Mouse (Mus musculus) myocyte (in vitro differentiated cells): ENCODE data around the gene Smim7. TPM values are rescaled to one million over a fixed set of nuclear protein-coding genes. Genes with fewer than 3 reads are reported as not detected.

Experiments
- H3K27me3 ChIP-seq: one replicate; pipeline ENCODE4 v1.6.1; 2011; ENCODE audit not compliant: control insufficient read depth, insufficient read depth, insufficient read length
- H3K36me3 ChIP-seq: one replicate; pipeline ENCODE4 v1.6.1; 2011; ENCODE audit not compliant: control insufficient read depth, insufficient read depth
- H3K4me2 ChIP-seq: one replicate; pipeline ENCODE4 v1.6.1; 2011; ENCODE audit warnings: low read depth, control low read depth
- H3K4me3 ChIP-seq: one replicate; pipeline ENCODE4 v1.5.1; 2011; ENCODE audit warnings: mild to moderate bottlenecking, control low read depth, moderate library complexity
- H3K79me2 ChIP-seq: one replicate; pipeline ENCODE4 v1.6.1; 2011; ENCODE audit not compliant: control insufficient read depth, insufficient read depth
- H3ac ChIP-seq: one replicate; pipeline ENCODE4 v1.6.1; 2011; ENCODE audit not compliant: control insufficient read depth, insufficient read length
- CEBPB ChIP-seq: IDR thresholded peaks from 2 replicates; pipeline ENCODE4 v1.6.1; 2011; ENCODE audit warnings: mild to moderate bottlenecking, moderate library complexity; ENCODE audit not compliant: poor library complexity, insufficient read depth, severe bottlenecking
- E2F4 ChIP-seq: IDR thresholded peaks from one replicate; pipeline ENCODE4 v1.6.1; 2011; ENCODE audit warnings: mild to moderate bottlenecking, control low read depth, moderate library complexity; ENCODE audit not compliant: insufficient read depth
- MAX ChIP-seq: IDR thresholded peaks from one replicate; pipeline ENCODE4 v1.6.1; 2011; ENCODE audit warnings: low read depth, mild to moderate bottlenecking, control low read depth
- MYOD1 ChIP-seq, 3 experiments: IDR thresholded peaks; one replicate each; pipeline ENCODE4 v1.6.1; 2011; ENCODE audit warnings: control low read depth in 2 of 3, low read depth in 2 of 3, mild to moderate bottlenecking in 2 of 3, moderate library complexity in 1 of 3; ENCODE audit not compliant: insufficient read length in 2 of 3, control insufficient read depth in 1 of 3
- MYOG ChIP-seq, 3 experiments: IDR thresholded peaks; one replicate each; pipeline ENCODE4 v1.6.1; 2011; ENCODE audit warnings: control low read depth in 2 of 3, low read depth in 2 of 3, mild to moderate bottlenecking in 2 of 3; ENCODE audit not compliant: insufficient read length in 2 of 3, control insufficient read depth in 1 of 3, insufficient read depth in 1 of 3
- POLR2A ChIP-seq: IDR thresholded peaks from one replicate; pipeline ENCODE4 v1.6.1; 2011; ENCODE audit warnings: low read depth, mild to moderate bottlenecking, control low read depth, moderate library complexity; ENCODE audit not compliant: insufficient read length
- POLR2AphosphoS2 ChIP-seq: IDR thresholded peaks from one replicate; pipeline ENCODE4 v1.6.1; 2011; ENCODE audit warnings: low read depth, control low read depth; ENCODE audit not compliant: insufficient read length
- REST ChIP-seq: IDR thresholded peaks from one replicate; pipeline ENCODE4 v1.6.1; 2011; ENCODE audit warnings: mild to moderate bottlenecking, control low read depth, moderate library complexity; ENCODE audit not compliant: insufficient read depth, insufficient read length
- SRF ChIP-seq: IDR thresholded peaks from one replicate; pipeline ENCODE4 v1.6.1; 2011; ENCODE audit warnings: low read depth; ENCODE audit not compliant: control insufficient read depth, insufficient read length
- TCF12 ChIP-seq: IDR thresholded peaks from one replicate; pipeline ENCODE4 v1.6.1; 2011; ENCODE audit warnings: mild to moderate bottlenecking, control low read depth; ENCODE audit not compliant: poor library complexity, insufficient read depth, severe bottlenecking
- TCF3 ChIP-seq: IDR thresholded peaks from one replicate; pipeline ENCODE4 v1.6.1; 2011; ENCODE audit warnings: low read depth, control low read depth; ENCODE audit not compliant: insufficient read length
- USF1 ChIP-seq: IDR thresholded peaks from one replicate; pipeline ENCODE4 v1.6.1; 2011; ENCODE audit warnings: low read depth, mild to moderate bottlenecking, control low read depth, moderate library complexity
- polyA plus RNA-seq: library from polyadenylated mRNA; unstranded; fragments of >200 nt; fragmentation: generic; extraction: Trizol; gene quantifications from one replicate; pipeline ENCODE4 v1.2.1, GENCODE M21; 2012; ENCODE audit warnings: missing spikeins

Smim7 gene
- polyA plus RNA-seq, 1 experiment = 74.3 TPM

DNA sequence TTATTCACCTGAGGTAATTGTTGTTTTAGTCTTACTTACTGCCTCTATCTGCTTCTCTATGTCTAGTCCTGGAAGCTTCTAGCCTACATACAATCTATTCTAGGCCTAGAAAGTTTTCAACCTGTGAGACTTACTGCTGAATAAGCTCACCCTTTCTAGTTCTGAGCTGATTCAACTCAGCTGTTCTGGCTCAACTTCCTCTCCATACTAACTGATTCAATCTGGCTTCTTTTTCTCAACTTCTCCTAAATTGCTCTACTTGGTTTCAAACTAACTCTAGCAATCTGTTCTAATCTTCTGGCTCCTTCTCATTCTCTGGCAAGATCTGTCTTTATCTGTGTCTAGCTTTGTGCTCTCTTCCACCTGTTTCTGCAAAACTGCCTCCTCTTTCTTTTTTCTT is 49.0 kb downstream of the Smim7 start:
- no peak overlapping the region for H3K4me2 ChIP-seq
- no peak overlapping the region for H3K4me3 ChIP-seq
- H3K27me3 ChIP-seq = no peaks in the 10 kb centered on the region
- H3K36me3 ChIP-seq = no peaks in the 10 kb centered on the region
- H3K79me2 ChIP-seq = peaks cover 39% of the 10 kb centered on the region
- TF ChIP-seq CEBPB (no peak), TCF3 (no peak), MYOG (IDR thresholded peaks at IDR 0.05; ENCODE audit: control insufficient read depth in 1 of 3, insufficient read depth in 1 of 3, insufficient read length in 2 of 3, low read depth in 2 of 3) (no peak), MYOD1 (IDR thresholded peaks at IDR 0.05; ENCODE audit: control insufficient read depth in 1 of 3, insufficient read length in 2 of 3, low read depth in 2 of 3) (no peak), MAX (no peak), E2F4 (no peak), TCF12 (no peak), POLR2AphosphoS2 (no peak), REST (no peak), POLR2A (no peak), USF1 (no peak), SRF (no peak)
- no peak overlapping the region for H3ac ChIP-seq

- Histone ChIP-seq H3K36me3 (no peaks in the 10 kb centered on the region), H3K27me3 (no peaks in the 10 kb centered on the region), H3K4me2 (no peak overlapping the region), H3K79me2 (peaks cover 31% of the 10 kb centered on the region), H3K4me3 (no peak overlapping the region), H3ac (no peak overlapping the region)
- TF ChIP-seq MAX (no peak), TCF12 (no peak), MYOD1 (IDR thresholded peaks at IDR 0.05; ENCODE audit: control insufficient read depth in 1 of 3, insufficient read length in 2 of 3, low read depth in 2 of 3) (no peak), E2F4 (no peak), REST (no peak), CEBPB (no peak), POLR2A (no peak), POLR2AphosphoS2 (no peak), SRF (no peak), MYOG (IDR thresholded peaks at IDR 0.05; ENCODE audit: control insufficient read depth in 1 of 3, insufficient read depth in 1 of 3, insufficient read length in 2 of 3, low read depth in 2 of 3) (no peak), USF1 (no peak), TCF3 (no peak)
Observed at GRCm38 (mm10) chr8:72517421-72517988, 53.4 kb downstream of the Smim7 start.

Other genes with a start within 250 kb of the Smim7 start
- 22.8 TPM for gene Eps15l1, start 149.6 kb downstream of the Smim7 start, polyA plus RNA-seq
- gene Calr3, start 127.2 kb downstream of the Smim7 start, polyA plus RNA-seq = 0.38 TPM
- 7.3 TPM for gene 1700030K09Rik, start 127.2 kb downstream of the Smim7 start, polyA plus RNA-seq
- 39.9 TPM for gene Cherp, start 95.9 kb downstream of the Smim7 start, polyA plus RNA-seq
- gene Slc35e1, start 78.5 kb downstream of the Smim7 start, polyA plus RNA-seq = 25.9 TPM
- gene Med26, start 22.8 kb downstream of the Smim7 start, polyA plus RNA-seq = 7.6 TPM
- gene Tmem38a, start 967 bp upstream of the Smim7 start, polyA plus RNA-seq = 351 TPM
- gene Nwd1, start 75.6 kb upstream of the Smim7 start, polyA plus RNA-seq = 0.10 TPM
- 155 TPM for gene Sin3b, start 152.2 kb upstream of the Smim7 start, polyA plus RNA-seq
- 1.4 TPM for gene F2rl3, start 190.8 kb upstream of the Smim7 start, polyA plus RNA-seq